Mouse (Mus musculus): ENCODE data around the gene Fetub. TPM values are rescaled to one million over a fixed set of nuclear protein-coding genes. Genes with fewer than 3 reads are reported as not detected.

Gene Fetub
- polyA plus RNA-seq, 1 experiment, result 1.1 TPM

GRCm38 (mm10) chr16:22889716-22890115, 28.4 kb upstream of the Fetub start:
- Histone ChIP-seq H3K4me3 (ENCODE audit: insufficient read depth, low read depth, low read length) (no peak overlapping the region), H3K27ac (ENCODE audit: insufficient read depth, low read depth, low read length) (no peak overlapping the region), H3K36me3 (ENCODE audit: control insufficient read depth, insufficient read depth, low read length) (no peaks in the 10 kb centered on the region), H3K4me1 (ENCODE audit: control insufficient read depth, insufficient read depth, low read length) (no peaks in the 10 kb centered on the region), H3K27me3 (replicated peaks; ENCODE audit: control insufficient read depth, insufficient read depth, low read length) (no peaks in the 10 kb centered on the region)
- DNase-seq, result no peak
- 92% methylated on average over 8 of the region's 8 CpGs for WGBS
- TF ChIP-seq CTCF (conservative IDR thresholded peaks at IDR 0.05; ENCODE audit: insufficient read depth, insufficient read length, low read depth, low read length) (no peak), POLR2A (IDR thresholded peaks at IDR 0.05; ENCODE audit: low read depth, low read length) (no peak)

- no peak for TF ChIP-seq POLR2A (IDR thresholded peaks at IDR 0.05; ENCODE audit: low read depth, low read length)
- no peak for TF ChIP-seq CTCF (conservative IDR thresholded peaks at IDR 0.05; ENCODE audit: insufficient read depth, insufficient read length, low read depth, low read length)
- no peaks in the 10 kb centered on the region for H3K27me3 ChIP-seq (replicated peaks; ENCODE audit: control insufficient read depth, insufficient read depth, low read length)
- no peak within 1 kb of the TSS for H3K27ac ChIP-seq (ENCODE audit: insufficient read depth, low read depth, low read length)
- DNase-seq, result peak; percentile 8
- WGBS, result 72% methylated on average over 11 of the region's 11 CpGs
- no peak within 1 kb of the TSS for H3K4me3 ChIP-seq (ENCODE audit: insufficient read depth, low read depth, low read length)
- no peaks in the 10 kb centered on the region for H3K4me1 ChIP-seq (ENCODE audit: control insufficient read depth, insufficient read depth, low read length)
- H3K36me3 ChIP-seq (ENCODE audit: control insufficient read depth, insufficient read depth, low read length), result no peaks in the 10 kb centered on the region
Observed at GRCm38 (mm10) chr16:22890683-22891510, 27.2 kb upstream of the Fetub start, which contains the start of gene Ahsg. TSS of gene Ahsg (plus strand) at chr16:22891277.

GRCm38 (mm10) chr16:22891733-22892154, 26.4 kb upstream of the Fetub start:
- Histone ChIP-seq H3K27ac (ENCODE audit: insufficient read depth, low read depth, low read length) (no peak overlapping the region), H3K36me3 (ENCODE audit: control insufficient read depth, insufficient read depth, low read length) (no peaks in the 10 kb centered on the region), H3K4me3 (ENCODE audit: insufficient read depth, low read depth, low read length) (no peak overlapping the region), H3K27me3 (replicated peaks; ENCODE audit: control insufficient read depth, insufficient read depth, low read length) (no peaks in the 10 kb centered on the region), H3K4me1 (ENCODE audit: control insufficient read depth, insufficient read depth, low read length) (no peaks in the 10 kb centered on the region)
- 93% methylated on average over 8 of the region's 8 CpGs for WGBS
- TF ChIP-seq POLR2A (IDR thresholded peaks at IDR 0.05; ENCODE audit: low read depth, low read length) (no peak), CTCF (conservative IDR thresholded peaks at IDR 0.05; ENCODE audit: insufficient read depth, insufficient read length, low read depth, low read length) (no peak)
- no peak for DNase-seq

- no peaks in the 10 kb centered on the region for H3K36me3 ChIP-seq (ENCODE audit: control insufficient read depth, insufficient read depth, low read length)
- no peaks in the 10 kb centered on the region for H3K4me1 ChIP-seq (ENCODE audit: control insufficient read depth, insufficient read depth, low read length)
- 69% methylated on average over 8 of the region's 8 CpGs for WGBS
- no peak overlapping the region for H3K27ac ChIP-seq (ENCODE audit: insufficient read depth, low read depth, low read length)
- TF ChIP-seq POLR2A (IDR thresholded peaks at IDR 0.05; ENCODE audit: low read depth, low read length), result no peak
- no peak for DNase-seq
- no peaks in the 10 kb centered on the region for H3K27me3 ChIP-seq (replicated peaks; ENCODE audit: control insufficient read depth, insufficient read depth, low read length)
- H3K4me3 ChIP-seq (ENCODE audit: insufficient read depth, low read depth, low read length), result no peak overlapping the region
Observed at GRCm38 (mm10) chr16:22894095-22894494, 24.0 kb upstream of the Fetub start.

- no peaks in the 10 kb centered on the region for H3K36me3 ChIP-seq (ENCODE audit: control insufficient read depth, insufficient read depth, low read length)
- no peaks in the 10 kb centered on the region for H3K4me1 ChIP-seq (ENCODE audit: control insufficient read depth, insufficient read depth, low read length)
- WGBS, result 54% methylated on average over 2 of the region's 2 CpGs
- H3K27me3 ChIP-seq (replicated peaks; ENCODE audit: control insufficient read depth, insufficient read depth, low read length), result no peaks in the 10 kb centered on the region
- DNase-seq, result no peak
- H3K4me3 ChIP-seq (ENCODE audit: insufficient read depth, low read depth, low read length), result no peak overlapping the region
- TF ChIP-seq POLR2A (IDR thresholded peaks at IDR 0.05; ENCODE audit: low read depth, low read length), result no peak
- no peak for TF ChIP-seq CTCF (conservative IDR thresholded peaks at IDR 0.05; ENCODE audit: insufficient read depth, insufficient read length, low read depth, low read length)
- H3K27ac ChIP-seq (ENCODE audit: insufficient read depth, low read depth, low read length), result no peak overlapping the region
Observed at GRCm38 (mm10) chr16:22896618-22897017, 21.5 kb upstream of the Fetub start.

GRCm38 (mm10) chr16:22899346-22899745, 18.8 kb upstream of the Fetub start:
- TF ChIP-seq POLR2A (IDR thresholded peaks at IDR 0.05; ENCODE audit: low read depth, low read length) (no peak), CTCF (conservative IDR thresholded peaks at IDR 0.05; ENCODE audit: insufficient read depth, insufficient read length, low read depth, low read length) (no peak)
- no peaks in the 10 kb centered on the region for H3K27me3 ChIP-seq (replicated peaks; ENCODE audit: control insufficient read depth, insufficient read depth, low read length)
- no peak overlapping the region for H3K27ac ChIP-seq (ENCODE audit: insufficient read depth, low read depth, low read length)
- no peak for DNase-seq
- 42% methylated on average over 5 of the region's 5 CpGs for WGBS
- no peaks in the 10 kb centered on the region for H3K36me3 ChIP-seq (ENCODE audit: control insufficient read depth, insufficient read depth, low read length)
- no peaks in the 10 kb centered on the region for H3K4me1 ChIP-seq (ENCODE audit: control insufficient read depth, insufficient read depth, low read length)
- no peak overlapping the region for H3K4me3 ChIP-seq (ENCODE audit: insufficient read depth, low read depth, low read length)

GRCm38 (mm10) chr16:22899866-22900570, 18.1 kb upstream of the Fetub start:
- no peak overlapping the region for H3K4me3 ChIP-seq (ENCODE audit: insufficient read depth, low read depth, low read length)
- WGBS, result 82% methylated on average over 10 of the region's 10 CpGs

More at GRCm38 (mm10) chr16:22899866-22900570, 18.1 kb upstream of the Fetub start:
- no peak overlapping the region for H3K27ac ChIP-seq (ENCODE audit: insufficient read depth, low read depth, low read length)
- no peaks in the 10 kb centered on the region for H3K27me3 ChIP-seq (replicated peaks; ENCODE audit: control insufficient read depth, insufficient read depth, low read length)
- TF ChIP-seq CTCF (conservative IDR thresholded peaks at IDR 0.05; ENCODE audit: insufficient read depth, insufficient read length, low read depth, low read length) (no peak), POLR2A (IDR thresholded peaks at IDR 0.05; ENCODE audit: low read depth, low read length) (no peak)
- DNase-seq, result no peak
- no peaks in the 10 kb centered on the region for H3K4me1 ChIP-seq (ENCODE audit: control insufficient read depth, insufficient read depth, low read length)
- no peaks in the 10 kb centered on the region for H3K36me3 ChIP-seq (ENCODE audit: control insufficient read depth, insufficient read depth, low read length)

Data from kidney, adult 2 months (tissue).